Mouse (Mus musculus) layer of hippocampus, adult 9-10 months (tissue): ENCODE data around the gene Tap2.
A peak's percentile ranks its signal among the peaks of the same experiment; 100 is the strongest.

Source experiments
- DNase-seq: peaks from one replicate; pipeline ENCODE4 v3.0.0; 2022; ENCODE audit warnings: low spot score

Tap2 gene

DNA sequence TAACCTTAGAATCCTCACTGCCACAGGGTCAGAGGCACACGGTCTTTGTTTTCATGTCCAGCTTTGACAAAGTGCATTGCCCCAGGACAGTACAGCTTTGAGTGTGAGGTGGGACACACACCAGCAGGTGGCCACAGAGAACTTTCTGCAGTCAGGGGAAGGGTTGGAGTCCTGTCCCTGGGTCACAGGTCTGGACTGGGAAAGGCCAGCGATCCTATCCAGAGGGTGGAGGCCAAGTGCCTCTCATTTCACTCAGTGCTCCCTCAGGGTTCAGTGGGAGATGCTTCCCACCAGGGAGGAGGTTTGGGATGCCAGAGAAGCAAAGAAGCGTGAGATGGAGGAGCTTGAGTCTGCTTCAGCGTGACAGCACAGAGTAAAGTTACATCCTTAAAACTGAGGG lies 48.3 kb downstream of the Tap2 start:
- no peak for DNase-seq

GRCm38 (mm10) chr17:34256501-34256900 lies 53.2 kb downstream of the Tap2 start:
- no peak for DNase-seq

GRCm38 (mm10) chr17:34257594-34258375 lies 54.5 kb downstream of the Tap2 start, which contains the start of gene H2-Ab1:
TSS of gene H2-Ab1 (plus strand) at chr17:34257689.
- peak; percentile 81 for DNase-seq

DNA sequence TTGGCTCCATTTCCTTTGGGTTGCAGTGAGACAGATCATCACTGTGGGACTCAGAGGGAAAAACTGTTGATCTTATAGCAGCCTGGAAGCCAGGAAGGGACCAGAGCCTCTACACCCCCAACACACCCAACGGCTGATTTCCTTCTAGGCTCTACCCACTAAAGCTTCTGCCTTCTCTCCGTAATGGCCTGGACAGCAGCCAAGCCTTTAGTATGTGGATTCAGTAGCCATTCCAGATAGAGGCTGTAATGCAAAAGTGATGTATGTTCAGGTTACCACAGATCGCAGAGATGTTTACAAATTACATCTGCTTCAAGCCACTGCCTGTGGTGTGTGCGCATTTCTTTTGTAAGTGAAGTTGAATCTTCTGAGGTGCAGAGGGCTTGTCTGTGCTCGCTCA lies 57.2 kb downstream of the Tap2 start:
- DNase-seq, result no peak

DNA sequence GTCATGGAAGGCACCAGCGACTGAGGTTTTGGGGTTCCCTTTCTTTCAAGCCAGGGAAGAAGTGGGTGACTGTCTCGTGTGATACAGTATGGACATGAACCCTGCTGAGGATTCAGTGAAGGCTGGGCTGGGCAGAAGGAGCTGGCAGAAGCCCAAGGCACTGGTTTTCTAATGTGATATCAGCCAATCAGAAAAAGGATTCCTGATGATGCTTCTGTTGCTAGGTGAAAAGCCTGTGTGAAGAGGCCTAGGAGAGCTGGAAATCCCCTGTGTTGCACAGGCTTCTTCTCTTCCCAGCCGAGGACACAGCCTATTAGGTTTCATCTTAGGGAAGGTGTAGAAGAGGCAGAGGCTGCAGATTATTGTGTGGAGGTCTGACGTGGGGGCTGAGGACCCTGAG lies 58.2 kb downstream of the Tap2 start:
- DNase-seq, result peak; percentile 96

DNA sequence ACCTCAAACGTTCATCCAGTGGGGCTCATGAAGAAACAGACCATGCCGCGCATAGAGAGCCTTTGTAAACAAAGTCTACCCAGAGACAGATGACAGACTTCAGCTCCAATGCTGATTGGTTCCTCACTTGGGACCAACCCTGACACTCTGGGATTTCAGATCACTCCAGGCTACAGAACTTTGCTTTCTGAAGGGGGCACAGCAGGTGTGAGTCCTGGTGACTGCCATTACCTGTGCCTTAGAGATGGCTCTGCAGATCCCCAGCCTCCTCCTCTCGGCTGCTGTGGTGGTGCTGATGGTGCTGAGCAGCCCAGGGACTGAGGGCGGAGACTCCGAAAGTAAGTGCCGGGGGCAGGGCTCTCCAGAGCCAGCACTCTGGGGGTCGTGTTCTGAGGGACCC lies 59.7 kb downstream of the Tap2 start:
- DNase-seq, result peak; percentile 79

- no peak for DNase-seq
Measured at GRCm38 (mm10) chr17:34263811-34264371, 60.6 kb downstream of the Tap2 start.

DNA sequence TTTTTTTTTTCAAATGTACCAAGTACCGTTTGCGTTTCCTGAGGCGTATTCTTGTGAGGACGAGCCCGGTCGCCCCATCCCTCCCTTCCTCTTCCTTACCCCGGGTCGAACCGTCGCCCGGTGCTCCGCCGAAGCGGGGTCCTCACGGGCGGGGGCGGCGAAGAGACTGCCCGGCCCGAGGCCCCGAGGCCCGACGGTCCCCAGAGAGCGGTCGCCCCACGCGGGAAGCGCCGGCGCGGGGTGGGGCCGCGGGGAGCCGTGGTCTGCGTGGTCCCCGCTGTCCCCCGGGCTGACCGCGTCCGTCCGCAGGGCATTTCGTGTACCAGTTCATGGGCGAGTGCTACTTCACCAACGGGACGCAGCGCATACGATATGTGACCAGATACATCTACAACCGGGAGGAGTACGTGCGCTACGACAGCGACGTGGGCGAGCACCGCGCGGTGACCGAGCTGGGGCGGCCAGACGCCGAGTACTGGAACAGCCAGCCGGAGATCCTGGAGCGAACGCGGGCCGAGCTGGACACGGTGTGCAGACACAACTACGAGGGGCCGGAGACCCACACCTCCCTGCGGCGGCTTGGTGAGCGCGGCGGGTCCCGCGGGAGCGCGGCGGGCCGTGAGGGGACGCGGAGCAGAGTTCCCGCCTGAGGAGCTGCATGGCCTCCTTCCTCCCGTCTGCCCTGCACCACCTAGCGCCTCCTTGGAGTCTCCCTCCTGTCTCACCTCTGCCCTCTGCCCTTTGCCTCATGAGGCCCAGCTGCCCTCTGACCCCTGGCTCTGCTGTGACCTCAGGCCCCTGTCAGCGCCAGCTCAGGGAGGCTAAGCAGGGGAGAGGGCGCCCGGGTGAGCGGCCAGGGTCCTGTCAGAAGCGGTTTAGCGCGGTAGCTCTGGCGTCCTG lies 61.4 kb downstream of the Tap2 start:
- DNase-seq, result no peak
